Mouse (Mus musculus) cerebellum, adult 9-11 months (tissue): ENCODE measurements around the gene Atp1b1.

Source experiments
- DNase-seq: peaks from one replicate; pipeline ENCODE4 v3.0.0; 2022

Atp1b1 gene

DNA sequence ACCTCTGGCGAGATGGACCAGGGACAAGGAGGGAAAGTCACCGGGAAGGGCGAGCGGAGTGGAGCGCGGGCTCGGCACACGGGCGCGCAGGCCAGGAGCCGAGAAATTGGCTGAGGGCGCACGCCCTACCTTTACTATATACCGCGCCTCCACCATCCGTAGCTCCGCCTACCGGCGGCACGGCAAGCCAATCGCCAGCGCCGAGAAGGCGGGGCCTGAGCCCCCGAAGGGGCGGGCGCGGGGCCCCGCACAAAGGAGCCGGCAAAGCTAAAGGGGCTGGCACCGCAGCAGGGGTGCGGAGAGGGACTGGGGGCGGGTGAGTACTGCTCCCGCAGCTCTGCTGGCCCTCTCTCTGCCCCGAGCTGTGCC, at the start of gene Atp1b1:
Atp1b1 (minus strand) TSS at position 111 of the 369 bp plus-strand sequence.
- DNase-seq = peak; percentile 96

DNA sequence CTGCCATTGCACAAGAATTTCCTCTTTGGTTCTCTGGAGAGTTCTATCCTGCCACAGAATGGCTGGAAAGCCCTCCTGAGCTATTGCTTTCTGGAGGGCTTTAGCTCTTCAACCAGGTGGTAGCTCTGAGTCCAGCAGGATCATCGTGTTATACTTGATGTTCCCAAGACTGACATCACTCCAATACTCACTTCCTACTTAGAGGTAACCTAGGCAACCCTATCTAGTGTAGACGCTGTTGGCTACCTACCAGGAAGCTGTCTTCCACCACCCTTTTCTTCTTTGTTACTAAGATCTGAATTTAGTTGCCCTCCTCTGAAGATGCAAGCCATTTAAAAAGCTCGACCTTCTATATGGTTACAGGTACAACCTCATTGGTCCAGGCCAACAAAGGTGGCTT, 46.9 kb upstream of the Atp1b1 start:
- DNase-seq = no peak

- no peak for DNase-seq
These were observed 45.1 kb upstream of the Atp1b1 start for GRCm38 (mm10) chr1:164503140-164503730.

DNA sequence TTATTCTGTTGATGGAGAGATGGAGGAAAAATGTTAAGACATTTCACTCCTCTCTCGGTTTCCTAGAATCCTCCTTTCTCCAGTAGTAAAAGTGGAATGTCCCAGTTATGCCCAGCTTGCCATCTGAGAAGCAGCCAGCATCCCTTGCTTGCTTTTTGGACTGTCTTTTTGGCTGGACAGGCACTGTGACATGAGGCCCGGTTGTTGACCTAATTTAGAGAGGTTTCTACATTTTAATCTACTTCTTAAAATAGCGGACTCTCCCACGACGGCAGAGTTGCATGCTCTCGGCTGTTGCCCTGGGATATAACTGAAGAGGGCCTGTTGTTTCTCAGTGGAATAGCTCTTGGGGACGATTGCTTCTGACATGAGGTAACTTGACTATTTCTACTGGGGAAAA, 44.1 kb upstream of the Atp1b1 start:
- peak; percentile 55 for DNase-seq

GRCm38 (mm10) chr1:164494741-164495512, 36.8 kb upstream of the Atp1b1 start:
- DNase-seq = no peak

DNA sequence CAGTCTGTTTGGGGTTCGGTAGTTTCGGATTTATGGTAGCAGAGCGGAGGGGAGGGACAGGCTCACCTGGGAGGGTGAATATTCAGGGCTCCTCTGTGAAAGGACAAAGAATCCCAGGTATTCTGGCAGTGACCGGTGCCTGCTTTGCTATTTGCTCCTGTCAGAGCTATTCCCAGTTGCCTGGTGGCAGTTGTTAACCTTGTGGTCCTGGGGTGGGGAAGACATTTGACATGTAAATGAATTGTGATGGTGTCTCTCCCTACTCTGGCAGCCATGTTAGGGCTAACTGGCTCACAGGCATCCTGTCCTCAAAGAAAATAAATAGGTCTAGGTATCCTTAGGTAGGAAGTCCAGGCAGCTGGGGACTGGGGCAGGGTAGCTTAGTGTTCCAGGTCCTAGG, 36.1 kb upstream of the Atp1b1 start:
- no peak for DNase-seq

- DNase-seq = peak; percentile 72
These were observed 35.0 kb upstream of the Atp1b1 start for GRCm38 (mm10) chr1:164493042-164493705.

DNA sequence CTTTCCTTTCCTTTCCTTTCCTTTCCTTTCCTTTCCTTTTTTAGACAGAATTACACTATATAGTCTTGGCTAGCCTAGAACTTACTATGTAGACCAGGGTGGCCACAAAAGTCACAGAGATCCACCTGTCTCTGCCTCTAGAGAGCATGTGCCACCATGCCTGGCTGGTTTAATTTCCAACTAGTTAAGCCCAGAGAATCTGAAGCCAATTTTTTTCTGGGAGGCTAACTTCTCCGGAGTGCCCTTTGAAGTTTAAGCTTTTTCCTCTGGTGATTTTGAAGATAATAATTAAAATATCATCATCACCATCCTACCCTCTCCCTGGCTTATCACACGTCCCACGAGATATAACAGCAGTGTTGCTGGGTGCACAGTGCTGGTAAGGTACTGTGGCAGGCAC, 34.3 kb upstream of the Atp1b1 start:
- DNase-seq = no peak

GRCm38 (mm10) chr1:164489961-164490594, 31.9 kb upstream of the Atp1b1 start:
- DNase-seq = no peak

DNA sequence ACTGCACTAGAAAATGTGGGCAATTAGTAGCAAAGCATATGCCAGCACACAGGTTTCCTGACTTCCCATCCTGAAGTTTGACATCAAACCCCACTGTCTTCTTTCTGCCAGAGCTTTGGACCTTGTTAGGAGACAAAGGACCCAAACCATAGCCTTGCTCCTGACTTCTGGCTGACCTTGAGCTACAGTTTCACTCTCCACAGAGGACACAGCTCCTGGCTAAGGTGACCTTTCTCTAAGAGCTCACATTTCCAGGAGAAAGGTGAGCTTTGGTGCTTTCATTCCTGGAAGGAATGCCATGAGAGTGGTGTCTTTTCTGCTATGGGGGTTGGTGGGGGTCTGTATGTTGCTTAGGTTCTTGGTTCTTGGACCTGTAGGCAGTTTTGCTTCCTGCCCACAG, 25.6 kb upstream of the Atp1b1 start:
- no peak for DNase-seq

DNA sequence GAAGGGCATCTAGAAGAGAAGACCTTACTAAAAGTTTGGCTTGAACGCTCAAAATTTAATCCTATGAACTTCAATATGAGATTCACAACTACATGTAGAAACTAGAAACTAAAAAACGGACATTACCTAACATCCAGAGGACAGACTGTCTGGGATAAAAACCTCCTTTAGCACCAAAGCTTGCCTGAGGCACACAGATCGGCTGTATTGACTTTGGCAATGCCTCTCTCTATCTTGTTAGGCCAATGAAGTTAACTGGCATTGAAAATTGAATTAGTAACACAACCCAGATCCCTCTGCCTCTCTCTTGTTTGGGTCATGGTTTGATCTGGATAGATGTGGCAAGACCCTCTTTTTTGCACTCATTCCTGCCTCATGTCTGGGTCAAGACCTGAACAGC, 24.7 kb upstream of the Atp1b1 start:
- no peak for DNase-seq

DNA sequence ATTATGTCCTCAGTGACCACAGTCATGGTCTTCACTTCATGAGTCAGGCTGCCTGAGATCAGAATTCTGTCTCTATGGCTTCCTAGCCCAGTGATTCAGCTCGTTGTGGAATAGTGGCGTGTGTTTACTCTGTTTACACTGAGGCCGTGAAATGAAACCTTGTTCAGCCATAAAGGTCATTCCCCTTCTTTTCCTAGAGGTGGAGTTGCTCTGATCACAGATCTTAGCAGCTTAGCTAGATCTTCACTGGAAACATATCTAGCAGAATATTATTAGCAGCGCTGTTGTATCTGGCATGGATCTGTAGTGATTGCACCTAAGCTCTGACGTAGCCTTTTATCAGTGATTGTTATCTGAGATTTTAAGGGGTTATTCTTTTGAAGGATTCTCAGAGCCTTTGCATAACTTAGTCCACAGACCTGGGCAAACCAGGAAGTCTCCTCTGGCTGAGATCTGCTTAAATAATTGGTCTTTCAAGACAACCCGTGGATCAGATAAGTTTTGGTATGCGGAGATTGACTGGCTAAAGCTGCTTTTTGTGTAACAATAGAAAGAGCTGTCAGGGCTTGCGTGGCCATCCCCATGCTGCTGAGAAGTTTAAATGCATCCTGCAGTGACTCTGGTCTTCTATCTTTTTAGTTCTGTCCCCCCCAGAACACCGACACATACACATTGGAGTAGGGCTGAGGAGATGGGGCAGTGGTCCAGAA, 23.6 kb upstream of the Atp1b1 start:
- no peak for DNase-seq

GRCm38 (mm10) chr1:164480755-164481644, 22.8 kb upstream of the Atp1b1 start:
- DNase-seq = no peak

- no peak for DNase-seq
These were observed 17.7 kb upstream of the Atp1b1 start for GRCm38 (mm10) chr1:164475895-164476294.

GRCm38 (mm10) chr1:164474778-164475511, 16.8 kb upstream of the Atp1b1 start:
- no peak for DNase-seq

DNA sequence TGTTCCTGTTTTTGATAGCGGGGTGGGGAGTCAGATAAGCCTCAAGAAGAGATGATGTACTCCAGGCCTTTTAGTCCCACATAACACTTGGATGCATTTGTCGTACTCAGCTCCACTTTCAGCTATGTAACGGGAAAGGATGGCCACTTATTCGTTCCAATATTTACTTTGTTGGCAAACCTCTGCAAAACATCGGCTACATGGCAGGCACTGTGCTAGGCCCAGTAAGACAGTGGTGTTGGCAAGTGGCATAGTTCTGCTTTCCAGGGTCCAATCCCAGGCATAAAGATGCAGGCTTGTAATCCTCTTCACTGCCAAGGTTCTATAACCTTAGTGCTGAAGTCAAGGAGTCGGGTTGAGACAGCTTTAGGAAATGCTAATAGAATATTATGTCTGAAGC, 16.2 kb upstream of the Atp1b1 start:
- DNase-seq = no peak

GRCm38 (mm10) chr1:164473398-164473797, 15.2 kb upstream of the Atp1b1 start:
- no peak for DNase-seq

DNA sequence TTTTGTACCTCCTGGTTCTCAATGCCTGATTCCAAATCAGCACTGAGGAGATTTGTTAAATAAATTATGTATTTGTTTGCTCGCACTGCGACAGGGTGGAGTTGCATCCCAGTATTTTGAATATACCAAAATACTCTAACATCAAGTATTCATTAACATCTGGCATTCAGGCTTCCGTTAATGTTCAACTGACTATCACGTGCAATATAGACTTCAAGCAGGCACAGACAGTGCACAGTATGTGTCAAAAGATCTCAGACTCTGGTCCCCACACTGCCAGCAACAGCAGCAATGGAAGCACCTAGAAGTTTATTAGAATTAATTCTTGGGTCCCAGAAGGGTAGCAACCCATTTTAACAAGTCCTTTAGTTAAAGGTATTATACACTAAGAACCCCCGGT, 13.5 kb upstream of the Atp1b1 start:
- no peak for DNase-seq

DNA sequence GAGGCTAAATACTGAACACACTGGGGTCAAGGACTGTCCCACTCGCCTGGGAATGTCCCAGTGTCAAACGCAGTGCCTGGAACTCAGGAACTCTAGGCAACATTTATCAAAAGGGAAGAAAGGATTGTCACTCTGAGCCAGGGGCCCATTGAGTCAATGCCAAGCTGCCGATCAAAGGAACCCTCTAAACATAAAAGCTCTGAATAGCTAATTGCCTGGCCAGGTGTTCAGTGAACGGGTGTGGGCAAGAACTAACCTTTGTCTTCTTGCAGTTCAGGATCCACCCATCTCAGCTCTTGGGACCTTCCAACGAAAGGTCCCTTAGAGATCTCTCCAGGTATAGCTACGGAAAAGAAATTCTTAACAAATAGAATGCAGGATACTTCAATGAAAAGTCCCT, 12.8 kb upstream of the Atp1b1 start:
- no peak for DNase-seq

DNA sequence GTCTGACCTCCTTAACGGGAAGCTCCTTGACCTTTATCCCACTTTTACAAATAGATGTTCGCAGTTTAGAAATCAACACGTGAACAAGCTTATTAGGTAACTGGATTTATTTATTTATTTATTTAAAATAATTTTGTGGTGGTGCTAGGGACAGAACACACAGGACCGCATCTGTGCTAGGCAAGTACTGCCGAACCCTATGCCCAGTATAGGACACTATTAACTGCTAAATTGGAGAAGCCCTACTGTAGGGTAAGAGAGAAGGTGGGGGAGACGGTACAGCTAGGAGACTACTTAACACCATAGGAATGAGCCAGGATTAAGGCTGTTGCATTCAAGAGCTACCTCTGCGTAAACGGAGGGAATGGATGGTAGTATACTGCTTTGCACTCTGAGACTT, 10.2 kb upstream of the Atp1b1 start:
- no peak for DNase-seq

GRCm38 (mm10) chr1:164467406-164467805, 9.3 kb upstream of the Atp1b1 start:
- DNase-seq = no peak
